Mouse (Mus musculus) heart, embryonic 14.5 days (tissue): ENCODE data around the gene Rnf5. TPM values are rescaled to one million over a fixed set of nuclear protein-coding genes. Genes with fewer than 3 reads are reported as not detected.

Experiments used
- ATAC-seq: fragments of 200-750 bp; cut with Nextera tagmentation; 2 replicates; pipeline ENCODE4 v1.8.0; 2017; ENCODE audit warnings: low read depth, moderate TSS enrichment; ENCODE audit not compliant: insufficient number of reproducible peaks, insufficient read depth, low FRiP score
- H3K27ac ChIP-seq, 2 experiments: fragments of 200-500 bp in 1 of 2; fragments of 300-500 bp in 1 of 2; sonication (generic) in 1 of 2; replicated peaks in 1 of 2; 2 replicates each; pipeline ENCODE4 v1.5.1; 2012 to 2014; ENCODE audit warnings: low read depth in 2 of 2, low read length in 2 of 2, control low read depth in 1 of 2, mild to moderate bottlenecking in 1 of 2, mixed read lengths in 1 of 2; ENCODE audit not compliant: control insufficient read depth in 1 of 2, insufficient read depth in 1 of 2
- H3K27me3 ChIP-seq: fragments of 300-500 bp; sonication (generic); 2 replicates; pipeline ENCODE4 v1.6.1; 2014; ENCODE audit warnings: mild to moderate bottlenecking, low read length, control low read depth; ENCODE audit not compliant: control insufficient read depth, insufficient read depth
- H3K36me3 ChIP-seq: fragments of 300-500 bp; sonication (generic); 2 replicates; pipeline ENCODE4 v1.6.1; 2014; ENCODE audit warnings: mild to moderate bottlenecking, control low read depth, low read length, mixed read lengths; ENCODE audit not compliant: control insufficient read depth, insufficient read depth
- H3K4me1 ChIP-seq, 2 experiments: fragments of 200-500 bp in 1 of 2; fragments of 300-500 bp in 1 of 2; sonication (generic) in 1 of 2; 2 replicates each; pipeline ENCODE4 v1.6.1; 2012 to 2014; ENCODE audit warnings: low read length in 2 of 2, control low read depth in 1 of 2, mixed read lengths in 1 of 2; ENCODE audit not compliant: control insufficient read depth in 2 of 2, insufficient read depth in 2 of 2
- H3K4me2 ChIP-seq: fragments of 300-500 bp; sonication (generic); 2 replicates; pipeline ENCODE4 v1.6.1; 2014; ENCODE audit warnings: mild to moderate bottlenecking, low read length
- H3K4me3 ChIP-seq, 2 experiments: fragments of 200-500 bp in 1 of 2; fragments of 300-500 bp in 1 of 2; sonication (generic) in 1 of 2; 2 replicates each; pipeline ENCODE4 v1.5.1; 2012 to 2014; ENCODE audit warnings: low read length in 2 of 2, mild to moderate bottlenecking in 2 of 2, control low read depth in 1 of 2, low read depth in 1 of 2, moderate library complexity in 1 of 2; ENCODE audit not compliant: control insufficient read depth in 1 of 2, insufficient read depth in 1 of 2
- H3K9ac ChIP-seq: fragments of 300-500 bp; sonication (generic); 2 replicates; pipeline ENCODE4 v1.6.1; 2014; ENCODE audit warnings: mild to moderate bottlenecking, low read length
- H3K9me3 ChIP-seq: fragments of 300-500 bp; sonication (generic); 2 replicates; pipeline ENCODE4 v1.6.1; 2016; ENCODE audit warnings: low read length, control low read depth; ENCODE audit not compliant: control insufficient read depth
- WGBS: fragments of 180-500 bp; shearing (Covaris S2); extraction: QIAGEN DNeasy Blood & Tissue Kit; methylation state at CpG from one replicate; pipeline ENCODE4 v1.1.7; 2014; 5-methylcytosine and 5-hydroxymethylcytosine counted together
- polyA plus RNA-seq: library from polyadenylated mRNA; unstranded; fragments of >200 nt; fragmentation: Nextera tagmentation; extraction: Ambion mirVana; gene quantifications from 2 replicates; pipeline ENCODE4 v1.2.1, GENCODE M21; 2014

The Rnf5 gene
- polyA plus RNA-seq, 1 experiment from 2014 or later = 87.0 TPM

DNA sequence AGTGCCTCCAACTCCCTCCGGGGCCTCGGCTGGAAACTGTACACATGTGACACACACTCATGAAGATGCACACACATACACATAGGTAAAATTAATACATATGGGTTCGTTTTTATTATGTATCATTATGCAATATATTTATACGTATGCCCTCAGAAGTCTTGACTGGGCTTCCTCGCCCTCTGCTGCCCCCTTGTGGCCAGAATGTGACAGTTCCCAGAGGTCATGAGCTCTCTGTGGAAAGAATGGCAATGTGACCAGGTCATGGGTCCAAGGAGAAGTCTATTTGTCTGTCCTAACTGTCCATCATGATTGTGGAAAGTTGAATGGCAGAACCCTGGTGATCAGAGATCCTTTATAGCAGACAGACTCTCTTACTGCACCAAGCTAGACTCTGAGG, 48.0 kb downstream of the Rnf5 start:
- 24% methylated on average over 5 of the region's 5 CpGs for WGBS
- H3K27ac ChIP-seq = no peak overlapping the region
- H3K9ac ChIP-seq = no peak overlapping the region
- H3K9me3 ChIP-seq = 0 out of 2 replicates have a peak, but pooled peaks cover under 1% of the 10 kb centered on the region
- H3K36me3 ChIP-seq = no peaks in the 10 kb centered on the region
- H3K27me3 ChIP-seq = no peaks in the 10 kb centered on the region
- no peak overlapping the region for H3K4me3 ChIP-seq
- no peaks in the 10 kb centered on the region for H3K4me1 ChIP-seq
- H3K4me2 ChIP-seq = no peak overlapping the region
- ATAC-seq = no peak

Other genes starting within 250 kb of the Rnf5 start
- gene Btnl2, start 248.9 kb downstream of the Rnf5 start, polyA plus RNA-seq = not detected in 2 replicates
- not detected in 2 replicates for gene Btnl1, start 226.6 kb downstream of the Rnf5 start, polyA plus RNA-seq
- gene BC051142, start 204.9 kb downstream of the Rnf5 start, polyA plus RNA-seq = not detected in 2 replicates
- gene Btnl4, start 126.4 kb downstream of the Rnf5 start, polyA plus RNA-seq = not detected in 2 replicates
- not detected in 2 replicates for gene Btnl6, start 86.3 kb downstream of the Rnf5 start, polyA plus RNA-seq
- 9.8 and 11.4 TPM in 2 replicates for gene Notch4, start 39.4 kb downstream of the Rnf5 start, polyA plus RNA-seq
- gene Gpsm3, start 13.9 kb downstream of the Rnf5 start, polyA plus RNA-seq = 6.1 and 7.5 TPM in 2 replicates
- 5.4 and 7.9 TPM in 2 replicates for gene Pbx2, start 12.4 kb downstream of the Rnf5 start, polyA plus RNA-seq
- 1.2 and 1.8 TPM in 2 replicates for gene Ager, start 5.8 kb downstream of the Rnf5 start, polyA plus RNA-seq
- gene Agpat1, start 572 bp upstream of the Rnf5 start, polyA plus RNA-seq = 26.1 and 54.4 TPM in 2 replicates
- gene Egfl8, start 12.3 kb upstream of the Rnf5 start, polyA plus RNA-seq = 0.46 and 0.55 TPM in 2 replicates
- gene Ppt2, start 24.8 kb upstream of the Rnf5 start, polyA plus RNA-seq = 30.4 and 33.3 TPM in 2 replicates
- 0.27 and 0.39 TPM in 2 replicates for gene Prrt1, start 25.8 kb upstream of the Rnf5 start, polyA plus RNA-seq
- gene Fkbpl, start 41.1 kb upstream of the Rnf5 start, polyA plus RNA-seq = 7.3 and 8.9 TPM in 2 replicates
- 28.7 and 34.3 TPM in 2 replicates for gene Atf6b, start 43.5 kb upstream of the Rnf5 start, polyA plus RNA-seq
- gene Tnxb, start 66.8 kb upstream of the Rnf5 start, polyA plus RNA-seq = 2.7 and 3.0 TPM in 2 replicates
- 0.13 and 0.23 TPM in 2 replicates for gene C4b, start 140.2 kb upstream of the Rnf5 start, polyA plus RNA-seq
- gene Cyp21a1, start 200.9 kb upstream of the Rnf5 start, polyA plus RNA-seq = not detected in 2 replicates
- 17.1 and 18.4 TPM in 2 replicates for gene Stk19, start 233.3 kb upstream of the Rnf5 start, polyA plus RNA-seq
- gene Dxo, start 233.3 kb upstream of the Rnf5 start, polyA plus RNA-seq = 26.6 and 33.1 TPM in 2 replicates
- gene Skiv2l, start 246.5 kb upstream of the Rnf5 start, polyA plus RNA-seq = 22.4 and 23.0 TPM in 2 replicates
- 65.7 and 65.8 TPM in 2 replicates for gene Nelfe, start 246.7 kb upstream of the Rnf5 start, polyA plus RNA-seq